Mouse (Mus musculus) myocyte (in vitro differentiated cells): ENCODE results near the gene Ube2ql1. TPM values are rescaled to one million over a fixed set of nuclear protein-coding genes. Genes with fewer than 3 reads are reported as not detected.

ENCODE experiments used
- H3K27me3 ChIP-seq: one replicate; pipeline ENCODE4 v1.6.1; 2011; ENCODE audit not compliant: control insufficient read depth, insufficient read depth, insufficient read length
- H3K36me3 ChIP-seq: one replicate; pipeline ENCODE4 v1.6.1; 2011; ENCODE audit not compliant: control insufficient read depth, insufficient read depth
- H3K4me2 ChIP-seq: one replicate; pipeline ENCODE4 v1.6.1; 2011; ENCODE audit warnings: low read depth, control low read depth
- H3K4me3 ChIP-seq: one replicate; pipeline ENCODE4 v1.5.1; 2011; ENCODE audit warnings: mild to moderate bottlenecking, control low read depth, moderate library complexity
- H3K79me2 ChIP-seq: one replicate; pipeline ENCODE4 v1.6.1; 2011; ENCODE audit not compliant: control insufficient read depth, insufficient read depth
- H3ac ChIP-seq: one replicate; pipeline ENCODE4 v1.6.1; 2011; ENCODE audit not compliant: control insufficient read depth, insufficient read length
- CEBPB ChIP-seq: IDR thresholded peaks from 2 replicates; pipeline ENCODE4 v1.6.1; 2011; ENCODE audit warnings: mild to moderate bottlenecking, moderate library complexity; ENCODE audit not compliant: poor library complexity, insufficient read depth, severe bottlenecking
- E2F4 ChIP-seq: IDR thresholded peaks from one replicate; pipeline ENCODE4 v1.6.1; 2011; ENCODE audit warnings: mild to moderate bottlenecking, control low read depth, moderate library complexity; ENCODE audit not compliant: insufficient read depth
- MAX ChIP-seq: IDR thresholded peaks from one replicate; pipeline ENCODE4 v1.6.1; 2011; ENCODE audit warnings: low read depth, mild to moderate bottlenecking, control low read depth
- MYOD1 ChIP-seq, 3 experiments: IDR thresholded peaks; one replicate each; pipeline ENCODE4 v1.6.1; 2011; ENCODE audit warnings: control low read depth in 2 of 3, low read depth in 2 of 3, mild to moderate bottlenecking in 2 of 3, moderate library complexity in 1 of 3; ENCODE audit not compliant: insufficient read length in 2 of 3, control insufficient read depth in 1 of 3
- MYOG ChIP-seq, 3 experiments: IDR thresholded peaks; one replicate each; pipeline ENCODE4 v1.6.1; 2011; ENCODE audit warnings: control low read depth in 2 of 3, low read depth in 2 of 3, mild to moderate bottlenecking in 2 of 3; ENCODE audit not compliant: insufficient read length in 2 of 3, control insufficient read depth in 1 of 3, insufficient read depth in 1 of 3
- POLR2A ChIP-seq: IDR thresholded peaks from one replicate; pipeline ENCODE4 v1.6.1; 2011; ENCODE audit warnings: low read depth, mild to moderate bottlenecking, control low read depth, moderate library complexity; ENCODE audit not compliant: insufficient read length
- POLR2AphosphoS2 ChIP-seq: IDR thresholded peaks from one replicate; pipeline ENCODE4 v1.6.1; 2011; ENCODE audit warnings: low read depth, control low read depth; ENCODE audit not compliant: insufficient read length
- REST ChIP-seq: IDR thresholded peaks from one replicate; pipeline ENCODE4 v1.6.1; 2011; ENCODE audit warnings: mild to moderate bottlenecking, control low read depth, moderate library complexity; ENCODE audit not compliant: insufficient read depth, insufficient read length
- SRF ChIP-seq: IDR thresholded peaks from one replicate; pipeline ENCODE4 v1.6.1; 2011; ENCODE audit warnings: low read depth; ENCODE audit not compliant: control insufficient read depth, insufficient read length
- TCF12 ChIP-seq: IDR thresholded peaks from one replicate; pipeline ENCODE4 v1.6.1; 2011; ENCODE audit warnings: mild to moderate bottlenecking, control low read depth; ENCODE audit not compliant: poor library complexity, insufficient read depth, severe bottlenecking
- TCF3 ChIP-seq: IDR thresholded peaks from one replicate; pipeline ENCODE4 v1.6.1; 2011; ENCODE audit warnings: low read depth, control low read depth; ENCODE audit not compliant: insufficient read length
- USF1 ChIP-seq: IDR thresholded peaks from one replicate; pipeline ENCODE4 v1.6.1; 2011; ENCODE audit warnings: low read depth, mild to moderate bottlenecking, control low read depth, moderate library complexity
- polyA plus RNA-seq: library from polyadenylated mRNA; unstranded; fragments of >200 nt; fragmentation: generic; extraction: Trizol; gene quantifications from one replicate; pipeline ENCODE4 v1.2.1, GENCODE M21; 2012; ENCODE audit warnings: missing spikeins

Gene Ube2ql1
- polyA plus RNA-seq, 1 experiment, result 0.02 TPM

DNA sequence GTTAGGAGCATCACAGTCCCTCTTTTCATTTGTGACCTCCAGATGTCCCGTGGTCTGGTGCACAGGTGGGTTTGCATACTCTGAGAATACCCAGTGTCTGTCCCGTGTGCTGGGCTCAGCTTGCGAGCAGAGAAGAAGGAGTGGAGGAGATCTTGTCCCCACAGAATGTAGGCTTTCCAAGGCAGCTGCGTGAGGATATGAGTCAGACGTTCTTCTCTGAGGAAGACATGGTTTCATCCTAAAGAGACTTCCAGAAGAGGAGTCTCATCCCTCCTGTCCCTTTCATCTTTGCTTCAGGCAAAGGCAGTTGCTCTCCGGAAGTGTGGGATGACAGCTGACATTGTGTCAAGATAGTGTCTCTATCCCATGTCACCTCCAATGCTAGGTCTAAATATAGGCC, 11.8 kb upstream of the Ube2ql1 start:
- H3K36me3 ChIP-seq, result no peaks in the 10 kb centered on the region
- TF ChIP-seq MYOG (IDR thresholded peaks at IDR 0.05; ENCODE audit: control insufficient read depth in 1 of 3, insufficient read depth in 1 of 3, insufficient read length in 2 of 3, low read depth in 2 of 3), result peak in 1 of 3 experiments; percentile 3
- no peak for TF ChIP-seq MAX
- no peak overlapping the region for H3K4me2 ChIP-seq
- no peaks in the 10 kb centered on the region for H3K79me2 ChIP-seq
- peaks cover 6% of the 10 kb centered on the region for H3K27me3 ChIP-seq
- H3K4me3 ChIP-seq, result no peak overlapping the region
- no peak overlapping the region for H3ac ChIP-seq

DNA sequence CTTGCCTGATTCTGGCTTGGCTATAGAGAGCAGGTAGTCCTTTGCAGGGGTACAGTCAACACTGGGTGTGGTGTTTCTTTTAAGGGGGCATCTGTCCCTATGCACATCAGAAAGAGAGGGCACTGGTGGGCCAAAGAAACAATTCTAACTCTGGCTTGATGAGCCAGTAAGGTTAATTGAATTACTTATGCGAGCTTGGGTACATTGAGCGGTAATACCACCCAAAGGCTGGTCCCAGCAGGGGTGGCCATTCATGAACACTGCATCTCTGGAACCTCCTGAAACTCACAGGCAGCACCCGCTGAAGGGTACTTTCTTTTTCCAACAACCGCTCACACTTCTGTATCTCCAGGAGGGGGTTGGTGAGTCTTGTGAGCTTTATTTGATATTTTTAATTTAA, 9.1 kb upstream of the Ube2ql1 start:
- TF ChIP-seq CEBPB (no peak), TCF12 (no peak), POLR2A (no peak), USF1 (no peak), SRF (no peak), MYOD1 (IDR thresholded peaks at IDR 0.05; ENCODE audit: control insufficient read depth in 1 of 3, insufficient read length in 2 of 3, low read depth in 2 of 3) (no peak), TCF3 (no peak), E2F4 (no peak), REST (no peak), MYOG (IDR thresholded peaks at IDR 0.05; ENCODE audit: control insufficient read depth in 1 of 3, insufficient read depth in 1 of 3, insufficient read length in 2 of 3, low read depth in 2 of 3) (no peak), MAX (no peak), POLR2AphosphoS2 (no peak)
- H3K4me3 ChIP-seq, result no peak overlapping the region
- H3ac ChIP-seq, result no peak overlapping the region
- H3K79me2 ChIP-seq, result no peaks in the 10 kb centered on the region
- no peaks in the 10 kb centered on the region for H3K36me3 ChIP-seq
- H3K4me2 ChIP-seq, result no peak overlapping the region
- no peaks in the 10 kb centered on the region for H3K27me3 ChIP-seq

DNA sequence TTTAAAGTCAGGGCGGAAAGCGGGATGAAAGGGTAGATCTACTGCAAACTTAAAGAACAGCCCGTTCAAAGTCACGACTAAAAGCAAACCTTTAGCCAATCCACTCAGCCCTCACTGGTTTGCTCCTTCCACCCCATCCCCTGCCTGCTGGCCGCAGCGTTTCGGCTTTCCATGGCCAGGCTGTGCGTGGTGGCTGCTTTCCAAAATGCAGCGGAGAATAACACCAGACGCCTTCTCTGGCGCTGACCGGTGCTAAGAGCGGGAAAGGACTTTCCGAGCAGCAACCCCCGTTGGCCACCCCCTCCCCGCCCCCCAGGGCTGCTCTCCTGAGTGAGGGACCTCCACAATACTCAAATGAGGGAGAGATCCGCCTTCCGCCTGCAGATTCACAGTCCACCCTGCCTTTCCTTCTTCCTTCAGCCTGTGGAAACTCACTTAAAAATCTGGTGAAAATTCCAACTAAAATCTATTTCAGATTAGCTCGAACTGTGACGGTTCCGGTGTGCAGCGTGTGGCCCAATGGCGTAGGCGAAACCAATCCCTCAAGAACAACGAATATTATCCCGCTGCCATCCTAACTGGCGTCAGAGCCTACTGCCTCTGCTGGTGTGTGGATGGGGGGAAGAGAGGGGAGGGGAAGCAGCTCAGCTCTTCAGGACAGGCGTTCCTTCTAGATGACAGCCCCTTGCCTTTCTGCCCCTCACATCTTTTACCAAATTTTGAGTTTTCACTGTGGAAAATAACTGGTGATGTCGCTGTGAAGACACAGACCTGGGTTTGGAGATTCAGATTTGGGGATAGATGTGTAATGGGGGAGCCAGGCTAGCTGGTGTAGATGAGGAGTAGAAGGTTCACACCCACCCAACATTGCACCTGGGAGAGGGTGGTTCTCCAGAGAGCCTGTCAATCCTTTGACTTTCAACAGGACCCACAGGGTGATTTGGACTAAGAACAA, 919 bp upstream of the Ube2ql1 start:
- no peaks in the 10 kb centered on the region for H3K79me2 ChIP-seq
- H3K4me2 ChIP-seq, result peak overlapping the region; percentile 72
- TF ChIP-seq TCF12 (no peak), E2F4 (no peak), CEBPB (no peak), REST (no peak), TCF3 (no peak), POLR2AphosphoS2 (no peak), MAX (no peak), POLR2A (no peak), USF1 (no peak), MYOG (IDR thresholded peaks at IDR 0.05; ENCODE audit: control insufficient read depth in 1 of 3, insufficient read depth in 1 of 3, insufficient read length in 2 of 3, low read depth in 2 of 3) (no peak), SRF (no peak), MYOD1 (IDR thresholded peaks at IDR 0.05; ENCODE audit: control insufficient read depth in 1 of 3, insufficient read length in 2 of 3, low read depth in 2 of 3) (no peak)
- no peak overlapping the region for H3ac ChIP-seq
- H3K27me3 ChIP-seq, result peaks cover 40% of the 10 kb centered on the region
- no peaks in the 10 kb centered on the region for H3K36me3 ChIP-seq
- H3K4me3 ChIP-seq, result no peak overlapping the region

DNA sequence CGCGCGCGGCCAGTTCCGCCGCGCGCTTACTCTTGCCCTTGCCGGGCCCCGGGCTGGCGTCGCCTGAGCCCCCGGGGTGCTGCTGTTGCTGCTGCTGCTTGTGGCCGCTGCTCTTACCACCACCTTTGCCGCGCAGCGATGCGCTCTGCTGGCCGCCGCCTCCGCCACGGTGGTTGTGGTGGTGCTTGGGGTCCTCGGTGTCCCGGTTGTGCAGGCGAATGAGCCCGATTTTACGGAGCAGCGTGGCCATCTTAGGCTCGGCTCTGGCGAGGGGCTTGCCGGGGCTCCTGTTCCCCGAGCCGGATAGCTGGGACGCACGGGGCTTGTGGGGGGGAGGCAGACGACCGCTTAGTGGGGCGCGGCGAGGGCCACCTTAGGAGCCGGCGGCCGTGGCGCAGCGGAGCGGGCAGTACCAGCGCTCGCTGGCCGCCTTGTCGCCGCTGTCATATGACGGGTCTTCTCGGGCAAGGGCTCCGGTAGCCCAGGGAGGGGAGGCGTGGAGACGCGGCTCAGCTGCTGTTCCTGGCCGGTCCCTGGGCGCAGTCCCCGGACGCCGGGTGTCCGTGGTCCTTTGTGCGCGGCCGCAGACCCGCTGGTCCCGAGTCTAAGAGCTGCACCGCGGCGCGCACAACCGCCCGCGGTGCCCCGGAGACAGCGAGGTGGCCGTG, 464 bp downstream of the Ube2ql1 start:
- Histone ChIP-seq H3K27me3 (peaks cover 40% of the 10 kb centered on the region), H3K79me2 (no peaks in the 10 kb centered on the region), H3ac (peak overlapping the region; percentile 22), H3K4me3 (no peak overlapping the region), H3K4me2 (peak overlapping the region; percentile 72), H3K36me3 (no peaks in the 10 kb centered on the region)
- no peak for TF ChIP-seq USF1

DNA sequence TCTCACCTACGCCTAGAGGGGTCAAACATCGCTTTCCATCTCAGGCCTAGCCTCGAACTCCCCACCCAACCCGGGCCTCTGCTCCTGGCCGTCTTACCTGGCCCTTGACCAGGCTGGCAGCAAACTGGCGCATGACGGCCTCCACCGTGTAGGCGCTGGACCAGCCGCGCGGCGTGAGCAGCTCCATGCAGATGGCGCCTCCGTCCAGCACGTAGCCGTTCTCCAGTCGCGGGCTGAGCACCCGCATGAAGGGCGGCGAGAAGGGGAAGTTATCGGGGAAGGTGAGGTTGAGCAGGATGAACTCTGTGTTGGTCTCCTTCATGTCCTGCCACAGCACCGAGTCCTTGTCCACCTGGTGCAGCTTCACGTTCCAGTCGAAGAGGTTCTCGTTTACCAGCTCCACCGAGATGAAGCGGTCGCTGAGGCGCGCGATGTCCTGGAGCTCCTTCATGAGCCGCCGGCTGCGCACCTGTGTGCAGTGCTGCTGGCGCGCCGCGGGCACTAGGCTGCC, 1.2 kb downstream of the Ube2ql1 start:
- Histone ChIP-seq H3K79me2 (no peaks in the 10 kb centered on the region), H3K36me3 (no peaks in the 10 kb centered on the region), H3K4me3 (no peak overlapping the region), H3K27me3 (peaks cover 40% of the 10 kb centered on the region), H3K4me2 (no peak overlapping the region), H3ac (no peak overlapping the region)
- TF ChIP-seq POLR2AphosphoS2 (no peak), TCF3 (no peak), POLR2A (no peak), SRF (no peak), CEBPB (no peak), MYOG (IDR thresholded peaks at IDR 0.05; ENCODE audit: control insufficient read depth in 1 of 3, insufficient read depth in 1 of 3, insufficient read length in 2 of 3, low read depth in 2 of 3) (no peak), E2F4 (no peak)
